Mouse (Mus musculus): ENCODE measurements around the gene Lrrc4.
A peak's percentile ranks its signal among the peaks of the same experiment; 100 is the strongest.

Gene Lrrc4

DNA sequence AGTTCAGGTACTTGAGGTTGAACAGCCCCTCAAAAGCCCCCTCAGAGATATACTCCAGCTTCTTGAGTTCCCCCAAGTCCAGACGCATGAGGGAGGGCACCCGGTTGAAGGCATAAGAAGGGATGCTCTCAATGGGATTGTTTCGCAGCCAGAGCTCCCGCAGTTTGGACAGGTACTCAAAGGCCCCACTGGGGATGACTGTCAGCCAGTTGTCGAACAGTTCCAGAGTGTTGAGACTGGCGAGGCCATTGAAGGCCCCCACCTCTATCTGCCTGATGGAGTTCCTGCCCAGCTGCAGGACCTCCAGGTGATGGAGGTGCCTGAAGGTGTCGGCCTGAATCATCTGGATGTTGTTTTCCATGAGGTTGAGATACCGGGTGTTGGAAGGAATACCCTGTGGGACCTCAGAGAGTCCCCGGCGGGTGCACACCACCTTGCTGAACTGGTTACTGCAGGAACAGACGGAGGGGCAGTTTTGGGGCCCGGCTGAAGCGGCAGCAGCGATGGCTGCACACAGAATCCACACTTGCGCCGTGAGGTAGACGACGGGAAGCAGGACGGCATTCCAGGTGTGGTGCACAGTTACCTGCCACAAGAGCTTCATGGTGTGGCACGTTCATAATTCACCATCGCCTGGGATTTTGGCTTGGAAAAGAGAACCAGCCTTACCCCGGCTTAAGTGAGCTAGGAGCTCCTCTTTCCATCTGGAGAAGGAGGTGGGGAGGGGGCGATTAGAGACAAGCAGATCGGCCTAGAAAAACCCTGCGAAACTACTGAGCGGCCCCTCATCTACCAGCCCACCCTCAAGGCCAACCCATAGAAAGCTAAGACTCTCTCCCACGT lies at the start of gene Lrrc4:
Lrrc4 (minus strand) TSS at position 737 of the 843 bp plus-strand sequence.
- peak; percentile 45 for DNase-seq (ENCODE audit: low spot score)

GRCm38 (mm10) chr6:28880909-28881308 lies 49.4 kb upstream of the Lrrc4 start:
- DNase-seq (ENCODE audit: low spot score): no peak

DNA sequence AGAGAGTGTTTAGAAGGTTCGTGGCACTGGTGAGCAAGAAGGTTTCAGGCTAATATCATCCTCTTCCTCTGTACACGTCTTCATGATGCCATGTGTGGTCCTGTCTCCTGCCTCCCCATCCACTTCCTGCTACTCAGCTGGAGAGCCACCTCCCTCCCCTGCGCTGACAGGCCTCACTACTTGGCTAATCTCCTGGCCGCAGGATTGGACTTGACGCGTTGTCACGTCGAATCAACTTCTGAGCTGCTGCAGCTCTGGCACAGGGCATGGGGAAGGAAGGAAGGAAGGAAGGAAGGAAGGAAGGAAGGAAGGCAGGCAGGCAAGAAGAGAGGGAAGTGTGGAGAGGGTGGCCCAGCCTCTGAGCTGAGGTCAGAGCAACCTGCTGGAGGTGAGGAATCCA lies 47.8 kb upstream of the Lrrc4 start:
- DNase-seq (ENCODE audit: low spot score): no peak

- DNase-seq (ENCODE audit: low spot score): peak; percentile 48
These were observed 46.6 kb upstream of the Lrrc4 start for GRCm38 (mm10) chr6:28877945-28878666.

GRCm38 (mm10) chr6:28876492-28876891 lies 44.9 kb upstream of the Lrrc4 start:
- no peak for DNase-seq (ENCODE audit: low spot score)

- DNase-seq (ENCODE audit: low spot score): no peak
These were observed 43.8 kb upstream of the Lrrc4 start for GRCm38 (mm10) chr6:28875333-28875732.

GRCm38 (mm10) chr6:28874759-28875158 lies 43.2 kb upstream of the Lrrc4 start:
- DNase-seq (ENCODE audit: low spot score): no peak

DNA sequence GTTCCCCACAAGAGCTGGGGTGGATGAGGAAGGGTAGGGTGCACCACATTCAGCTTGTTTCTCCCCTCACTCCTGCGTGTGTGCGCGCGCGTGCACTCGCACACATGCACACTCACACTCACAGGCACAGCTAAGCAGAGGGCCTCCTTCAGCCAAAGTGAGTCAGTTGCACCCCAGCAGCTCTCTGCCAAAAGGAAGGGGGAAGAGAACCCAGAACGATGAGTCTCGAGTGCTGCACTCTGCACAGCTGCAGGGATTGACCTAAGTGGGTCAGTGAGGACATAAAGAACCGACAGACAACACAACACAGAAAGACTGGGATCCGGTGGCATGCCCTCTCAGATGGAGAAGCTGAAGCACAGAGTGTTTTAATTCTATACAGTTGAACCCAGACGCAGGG lies 42.5 kb upstream of the Lrrc4 start:
- DNase-seq (ENCODE audit: low spot score): no peak

DNA sequence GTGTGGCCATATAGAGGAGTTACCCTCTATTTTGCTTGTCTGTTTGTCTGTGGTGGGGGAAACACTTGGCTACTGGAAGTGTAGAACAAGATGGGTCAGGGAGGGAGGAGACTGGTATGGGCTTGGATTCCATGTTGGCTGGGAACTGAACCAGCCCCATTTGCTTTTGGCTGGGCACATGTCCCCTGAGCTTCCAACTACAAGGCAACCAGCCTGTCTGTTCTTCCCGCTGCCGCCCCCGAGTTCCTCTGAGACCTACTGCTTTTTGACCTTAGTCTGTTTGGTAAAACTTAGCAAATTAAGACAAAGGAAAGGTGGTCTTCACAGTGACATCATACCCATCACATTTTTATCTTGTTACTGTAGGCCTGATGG lies 40.9 kb upstream of the Lrrc4 start:
- DNase-seq (ENCODE audit: low spot score): no peak

DNA sequence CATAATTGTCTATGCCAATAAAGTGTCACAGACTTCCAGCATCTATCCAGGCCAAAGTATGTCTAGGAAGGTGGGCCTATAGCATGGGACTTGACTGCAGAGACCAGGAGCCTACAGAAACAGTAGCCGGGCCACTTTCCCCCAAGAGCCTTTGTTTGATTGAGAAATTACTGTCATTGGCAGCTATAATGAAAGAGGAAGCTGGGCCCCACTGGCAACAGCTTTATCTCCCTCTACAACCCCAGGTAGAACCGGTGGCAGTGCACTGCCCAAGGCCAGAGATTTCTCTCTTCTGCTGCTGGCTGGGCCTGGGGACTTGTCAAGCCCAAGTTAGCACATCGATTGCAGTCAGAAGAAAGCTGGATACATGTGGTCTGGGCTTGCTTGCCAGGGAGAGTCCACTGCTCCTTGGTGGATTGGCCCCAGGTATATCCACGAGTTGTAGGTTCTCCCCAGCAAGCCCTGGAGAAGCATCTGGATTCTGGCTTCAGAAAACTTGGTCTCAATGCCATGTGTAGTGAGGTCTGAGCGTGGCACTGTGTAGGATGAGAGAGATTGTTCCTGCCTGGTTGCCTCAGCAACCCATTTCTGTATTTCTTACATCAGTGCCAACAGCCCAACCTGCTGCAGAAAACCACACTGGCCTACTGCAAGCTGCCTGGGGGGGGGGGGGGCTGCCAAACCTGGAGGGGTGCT lies 40.3 kb upstream of the Lrrc4 start:
- DNase-seq (ENCODE audit: low spot score): no peak

DNA sequence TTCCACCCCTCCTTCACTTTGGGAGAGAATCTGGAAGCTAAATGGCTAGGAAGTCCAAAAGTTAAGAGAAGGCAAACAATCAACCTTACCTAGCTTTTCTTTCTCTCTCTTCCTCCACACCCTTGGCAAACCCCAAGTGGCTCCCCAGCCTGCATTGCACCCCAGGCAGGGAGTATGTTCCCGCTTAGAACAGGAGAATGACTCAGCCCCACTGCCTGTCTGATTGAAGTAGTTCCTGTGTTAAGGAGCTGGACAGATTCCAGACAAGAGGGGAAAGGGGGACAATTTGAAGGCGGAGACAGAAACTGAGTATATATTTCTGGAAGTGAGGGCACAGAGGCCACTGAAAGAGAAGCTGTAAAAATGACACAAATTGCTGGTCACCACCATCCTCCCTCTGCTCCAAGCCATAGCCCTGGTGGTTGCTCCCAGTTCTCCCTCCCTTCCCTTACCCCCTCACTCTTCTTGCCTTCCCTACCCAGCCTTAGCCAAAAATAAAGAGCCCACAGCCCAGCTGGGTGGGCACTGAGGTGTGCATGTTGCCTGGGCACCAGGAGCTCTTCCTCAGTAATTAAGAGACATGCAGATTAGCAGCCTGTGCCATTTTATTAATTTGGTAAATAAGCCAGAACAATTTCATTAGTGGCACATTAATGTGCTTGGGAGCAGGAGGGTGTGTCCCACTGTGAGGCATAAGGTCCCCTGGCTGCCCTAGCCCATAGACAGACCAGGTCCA lies 36.1 kb upstream of the Lrrc4 start:
- no peak for DNase-seq (ENCODE audit: low spot score)

GRCm38 (mm10) chr6:28866206-28866605 lies 34.7 kb upstream of the Lrrc4 start:
- no peak for DNase-seq (ENCODE audit: low spot score)

- no peak for DNase-seq (ENCODE audit: low spot score)
These were observed 33.6 kb upstream of the Lrrc4 start for GRCm38 (mm10) chr6:28865112-28865511.

GRCm38 (mm10) chr6:28864684-28865083 lies 33.1 kb upstream of the Lrrc4 start:
- no peak for DNase-seq (ENCODE audit: low spot score)

DNA sequence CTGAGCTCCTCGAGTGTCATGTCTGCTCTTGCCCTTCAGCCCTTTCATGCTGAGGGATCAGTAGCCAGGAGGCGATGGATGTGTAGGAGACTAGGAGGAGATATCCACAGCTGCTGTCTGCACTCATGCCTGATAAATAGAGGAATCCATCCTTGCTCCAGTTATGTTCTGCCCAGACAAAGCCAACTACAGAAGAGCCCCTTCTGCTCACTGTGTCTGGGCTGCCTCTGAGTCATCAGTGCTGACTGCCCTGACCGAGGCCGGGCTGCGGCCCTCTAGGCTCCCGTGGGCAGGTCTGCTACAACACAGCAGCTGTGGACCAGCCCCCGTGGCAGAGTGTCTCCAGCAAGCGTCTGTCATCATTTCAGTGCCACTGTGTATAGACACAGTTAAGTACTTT lies 30.8 kb upstream of the Lrrc4 start:
- DNase-seq (ENCODE audit: low spot score): no peak

DNA sequence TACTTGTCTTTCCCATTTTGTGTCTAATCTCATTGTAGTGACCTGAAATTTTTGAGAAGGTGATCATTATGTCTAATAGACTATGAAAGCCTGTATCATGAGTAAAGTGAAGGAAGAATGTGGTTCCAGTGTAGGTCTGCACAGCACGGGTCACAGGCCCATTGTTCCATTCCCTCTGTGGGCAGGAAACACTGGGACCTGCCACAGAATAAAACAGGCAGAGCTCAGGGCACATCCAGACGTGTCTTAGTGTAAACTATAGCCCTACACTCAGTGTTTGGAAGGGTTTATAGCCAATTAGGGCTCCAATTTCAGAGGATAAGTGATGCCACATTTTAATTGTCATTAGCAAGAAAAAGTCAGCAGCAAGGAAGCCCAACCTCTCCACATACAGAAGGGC lies 29.4 kb upstream of the Lrrc4 start:
- DNase-seq (ENCODE audit: low spot score): no peak

GRCm38 (mm10) chr6:28860450-28860849 lies 28.9 kb upstream of the Lrrc4 start:
- DNase-seq (ENCODE audit: low spot score): no peak

DNA sequence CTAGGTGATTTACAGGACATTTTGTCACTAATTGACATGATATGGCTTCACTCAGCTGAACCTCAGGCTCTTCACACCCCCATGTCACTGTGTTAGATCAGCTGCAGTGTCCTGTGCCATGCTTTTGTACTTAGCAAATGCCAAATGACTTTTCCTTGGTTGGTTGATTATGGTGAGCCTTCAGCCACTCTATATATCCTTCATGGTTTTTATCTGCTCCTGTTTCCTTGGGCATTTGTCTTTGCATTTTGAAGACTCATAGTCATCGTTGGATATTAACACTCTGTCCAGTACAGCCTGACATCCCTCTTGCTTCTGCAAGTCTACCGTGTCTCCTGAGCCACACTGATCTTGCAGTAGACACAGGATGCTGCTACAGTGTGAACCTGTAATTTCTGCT lies 27.5 kb upstream of the Lrrc4 start:
- no peak for DNase-seq (ENCODE audit: low spot score)

DNA sequence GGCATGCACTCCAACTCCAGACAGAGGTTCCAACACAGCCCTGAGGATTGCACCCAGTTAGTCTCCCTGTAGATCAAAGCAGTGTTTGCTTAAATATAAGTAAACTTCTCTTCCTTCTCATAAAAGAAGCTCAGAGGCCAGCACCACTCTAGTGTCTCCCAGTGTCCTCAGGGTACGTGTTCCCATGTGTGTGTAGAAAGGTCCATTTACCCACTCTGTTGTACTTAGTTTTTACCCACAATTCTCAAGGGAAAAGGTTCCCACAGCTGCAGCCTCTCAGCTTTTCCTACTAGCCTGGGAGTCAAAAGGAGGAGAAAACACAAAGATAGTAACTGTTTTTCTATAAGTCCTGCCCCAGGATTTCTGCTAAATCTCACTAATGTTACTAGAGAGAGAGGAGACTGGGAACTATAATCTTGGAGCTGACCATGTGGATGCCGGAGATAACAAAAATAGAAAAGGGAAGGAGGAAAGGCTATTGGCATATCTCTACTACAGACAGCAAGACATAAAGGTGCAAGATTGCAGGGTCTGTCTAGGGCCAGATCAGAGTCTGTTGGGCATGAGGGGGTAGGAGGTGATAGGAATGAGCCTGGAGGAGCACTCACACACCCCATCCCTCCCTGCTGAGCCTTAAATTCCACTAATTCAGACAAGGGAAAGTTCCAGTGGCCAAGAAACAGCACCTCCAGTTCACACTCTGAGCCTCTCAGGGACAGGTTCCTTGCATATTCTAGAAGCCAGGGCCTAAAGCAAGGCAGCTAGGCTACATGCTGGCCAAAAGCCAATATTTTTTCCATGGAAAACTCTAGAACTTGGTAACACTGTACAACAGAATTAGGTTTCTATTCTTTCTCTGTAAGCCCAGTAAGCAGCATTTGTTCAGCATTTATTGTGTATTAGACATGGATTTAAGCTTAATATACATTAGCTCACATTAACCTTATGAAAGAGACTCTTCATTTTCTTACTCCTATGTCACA lies 25.9 kb upstream of the Lrrc4 start:
- DNase-seq (ENCODE audit: low spot score): no peak

DNA sequence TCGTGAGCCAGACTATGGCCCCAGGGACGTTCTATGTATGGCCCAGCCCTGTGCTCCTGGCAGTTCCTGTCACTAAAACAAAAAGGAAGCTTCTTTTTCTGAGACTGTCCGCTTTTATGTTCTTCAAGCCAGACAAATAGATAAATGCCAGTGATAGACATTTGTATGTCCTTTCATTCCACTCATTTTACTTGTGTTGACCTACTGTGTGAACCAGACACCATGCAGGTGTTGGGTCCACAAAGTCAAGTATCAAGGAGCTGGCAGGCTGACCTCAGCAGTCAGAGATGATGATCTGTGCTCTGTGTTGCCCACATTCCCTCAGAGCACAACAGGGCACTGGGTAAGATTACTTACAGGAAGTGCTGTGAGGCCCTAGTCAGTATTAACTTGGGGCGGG lies 25.2 kb upstream of the Lrrc4 start:
- DNase-seq (ENCODE audit: low spot score): no peak

- DNase-seq (ENCODE audit: low spot score): no peak
These were observed 23.9 kb upstream of the Lrrc4 start for GRCm38 (mm10) chr6:28855442-28855841.
